Mouse (Mus musculus): ENCODE measurements around the gene Tspan3. TPM values are rescaled to one million over a fixed set of nuclear protein-coding genes. Genes with fewer than 3 reads are reported as not detected.

Tspan3 gene
- 519 and 560 TPM in 2 replicates for polyA plus RNA-seq (2014; fragmentation: Nextera tagmentation; extraction: Ambion mirVana)

DNA sequence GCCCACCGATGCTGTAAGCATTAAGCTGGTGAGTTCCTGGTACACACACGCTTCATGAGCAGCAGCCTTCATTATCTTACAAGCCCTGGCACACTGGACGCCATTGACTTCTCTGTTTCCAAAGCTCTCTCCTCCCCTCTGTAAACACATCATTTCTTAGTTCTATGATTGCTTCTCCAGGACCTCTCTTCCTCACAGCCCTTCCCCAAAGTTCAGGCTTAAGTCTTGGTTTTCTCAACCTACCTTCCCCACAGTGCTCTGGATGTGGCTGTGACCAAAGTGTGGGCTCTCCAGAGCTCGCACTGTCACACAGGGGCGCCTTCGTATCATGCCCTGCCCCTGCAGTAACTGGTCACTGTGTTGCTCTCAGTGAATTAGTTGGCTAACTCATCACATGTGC, at the start of gene Tspan3:
Tspan3 (minus strand) TSS at position 101 of the 400 bp plus-strand sequence.
- Histone ChIP-seq H3K9me3 (ENCODE audit: control insufficient read depth, low read length) (no peaks in the 10 kb centered on the region), H3K36me3 (ENCODE audit: control insufficient read depth, insufficient read depth, low read length) (no peaks in the 10 kb centered on the region), H3K4me1 (replicated peaks; ENCODE audit: control insufficient read depth, insufficient read depth, low read length) (peaks cover 8% of the 10 kb centered on the region), H3K27ac (ENCODE audit: low read depth, low read length) (no peak within 1 kb of the TSS), H3K9ac (ENCODE audit: low read length) (no peak within 1 kb of the TSS), H3K27me3 (ENCODE audit: control insufficient read depth, insufficient read depth, low read length) (no peaks in the 10 kb centered on the region), H3K4me2 (ENCODE audit: low read depth, low read length, severe bottlenecking) (no peak within 1 kb of the TSS), H3K4me3 (ENCODE audit: low read depth, low read length) (no peak within 1 kb of the TSS)
- 94% methylated on average over 6 of the region's 6 CpGs for WGBS
- no peak for DNase-seq (ENCODE audit: low spot score)
- ATAC-seq (replicated peaks; ENCODE audit: low FRiP score): no peak

DNA sequence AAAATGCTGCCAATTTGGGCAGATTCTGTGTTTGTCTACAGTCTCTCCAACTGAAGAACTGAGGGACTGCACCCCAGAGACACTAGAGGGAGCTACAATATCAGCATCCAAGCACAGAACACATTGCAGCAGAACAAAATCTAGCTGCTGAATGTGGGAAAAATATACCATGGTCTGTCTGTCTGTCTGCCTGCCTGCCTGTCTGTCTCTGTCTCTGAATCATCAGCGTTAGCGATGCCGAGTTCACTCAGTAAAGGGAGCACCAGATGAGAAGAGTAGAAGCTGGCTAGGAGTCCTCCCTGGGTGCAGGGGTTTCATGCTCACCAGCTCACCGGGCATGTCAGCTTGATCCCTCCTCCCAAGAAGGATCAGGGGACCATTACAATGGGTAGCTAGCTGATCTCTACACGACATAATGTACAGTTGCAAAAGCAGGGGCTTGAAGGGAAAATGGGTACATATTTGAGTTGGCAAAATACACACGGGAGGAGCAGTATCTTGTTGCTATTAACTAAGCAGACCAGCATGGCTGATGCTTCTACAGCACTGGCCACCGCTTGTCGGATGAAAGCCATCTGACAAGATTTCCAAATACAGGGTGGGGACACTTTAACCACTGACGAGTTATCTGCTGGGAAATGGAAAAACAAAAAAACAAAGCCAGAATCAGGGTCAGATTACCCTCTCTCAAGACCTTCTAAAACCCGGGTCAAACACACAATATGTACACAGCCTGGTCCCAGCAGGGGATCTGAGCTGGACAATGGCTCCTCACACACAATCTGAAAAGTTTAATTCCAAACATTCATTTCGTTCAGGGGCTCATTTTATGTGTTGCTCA, 48.4 kb upstream of the Tspan3 start:
- Histone ChIP-seq H3K27ac (ENCODE audit: low read depth, low read length) (no peak overlapping the region), H3K4me3 (ENCODE audit: low read depth, low read length) (no peak overlapping the region)
- ATAC-seq (replicated peaks; ENCODE audit: low FRiP score): no peak

GRCm38 (mm10) chr9:56208817-56209216, 43.5 kb upstream of the Tspan3 start:
- no peak overlapping the region for H3K9ac ChIP-seq (ENCODE audit: low read length)
- no peaks in the 10 kb centered on the region for H3K36me3 ChIP-seq (ENCODE audit: control insufficient read depth, insufficient read depth, low read length)
- DNase-seq (ENCODE audit: low spot score) (no peak), ATAC-seq (replicated peaks; ENCODE audit: low FRiP score) (no peak)
- no peaks in the 10 kb centered on the region for H3K4me1 ChIP-seq (replicated peaks; ENCODE audit: control insufficient read depth, insufficient read depth, low read length)
- 90% methylated on average over 8 of the region's 8 CpGs for WGBS
- no peak overlapping the region for H3K27ac ChIP-seq (ENCODE audit: low read depth, low read length)
- no peak overlapping the region for H3K4me3 ChIP-seq (ENCODE audit: low read depth, low read length)
- no peaks in the 10 kb centered on the region for H3K9me3 ChIP-seq (ENCODE audit: control insufficient read depth, low read length)
- H3K4me2 ChIP-seq (ENCODE audit: low read depth, low read length, severe bottlenecking): no peak overlapping the region
- H3K27me3 ChIP-seq (ENCODE audit: control insufficient read depth, insufficient read depth, low read length): no peaks in the 10 kb centered on the region

More for the DNA sequence above, 48.4 kb upstream of the Tspan3 start:
- 9% methylated on average over 11 of the region's 11 CpGs for WGBS
- Histone ChIP-seq H3K9me3 (ENCODE audit: control insufficient read depth, low read length) (no peaks in the 10 kb centered on the region), H3K9ac (ENCODE audit: low read length) (no peak overlapping the region), H3K4me2 (ENCODE audit: low read depth, low read length, severe bottlenecking) (peak overlapping the region; percentile 37), H3K27me3 (ENCODE audit: control insufficient read depth, insufficient read depth, low read length) (no peaks in the 10 kb centered on the region), H3K4me1 (replicated peaks; ENCODE audit: control insufficient read depth, insufficient read depth, low read length) (no peaks in the 10 kb centered on the region), H3K36me3 (ENCODE audit: control insufficient read depth, insufficient read depth, low read length) (no peaks in the 10 kb centered on the region)
- peak; percentile 56 for DNase-seq (ENCODE audit: low spot score)

- H3K36me3 ChIP-seq (ENCODE audit: control insufficient read depth, insufficient read depth, low read length): no peaks in the 10 kb centered on the region
- 84% methylated on average over 5 of the region's 5 CpGs for WGBS
- no peak overlapping the region for H3K9ac ChIP-seq (ENCODE audit: low read length)
- no peaks in the 10 kb centered on the region for H3K9me3 ChIP-seq (ENCODE audit: control insufficient read depth, low read length)
- H3K4me1 ChIP-seq (replicated peaks; ENCODE audit: control insufficient read depth, insufficient read depth, low read length): no peaks in the 10 kb centered on the region
- no peak overlapping the region for H3K4me2 ChIP-seq (ENCODE audit: low read depth, low read length, severe bottlenecking)
- DNase-seq (ENCODE audit: low spot score) (no peak), ATAC-seq (replicated peaks; ENCODE audit: low FRiP score) (no peak)
- H3K27me3 ChIP-seq (ENCODE audit: control insufficient read depth, insufficient read depth, low read length): no peaks in the 10 kb centered on the region
- H3K4me3 ChIP-seq (ENCODE audit: low read depth, low read length): no peak overlapping the region
- H3K27ac ChIP-seq (ENCODE audit: low read depth, low read length): no peak overlapping the region
Observed at GRCm38 (mm10) chr9:56207516-56207915, 42.2 kb upstream of the Tspan3 start.

GRCm38 (mm10) chr9:56207083-56207482, 41.8 kb upstream of the Tspan3 start:
- H3K4me2 ChIP-seq (ENCODE audit: low read depth, low read length, severe bottlenecking): no peak overlapping the region
- H3K27ac ChIP-seq (ENCODE audit: low read depth, low read length): no peak overlapping the region
- no peaks in the 10 kb centered on the region for H3K4me1 ChIP-seq (replicated peaks; ENCODE audit: control insufficient read depth, insufficient read depth, low read length)
- no peak overlapping the region for H3K9ac ChIP-seq (ENCODE audit: low read length)
- no peak for DNase-seq (ENCODE audit: low spot score)
- no peaks in the 10 kb centered on the region for H3K27me3 ChIP-seq (ENCODE audit: control insufficient read depth, insufficient read depth, low read length)
- no peak for ATAC-seq (replicated peaks; ENCODE audit: low FRiP score)
- no peak overlapping the region for H3K4me3 ChIP-seq (ENCODE audit: low read depth, low read length)
- H3K36me3 ChIP-seq (ENCODE audit: control insufficient read depth, insufficient read depth, low read length): no peaks in the 10 kb centered on the region
- WGBS: 91% methylated on average over 10 of the region's 10 CpGs
- no peaks in the 10 kb centered on the region for H3K9me3 ChIP-seq (ENCODE audit: control insufficient read depth, low read length)

DNA sequence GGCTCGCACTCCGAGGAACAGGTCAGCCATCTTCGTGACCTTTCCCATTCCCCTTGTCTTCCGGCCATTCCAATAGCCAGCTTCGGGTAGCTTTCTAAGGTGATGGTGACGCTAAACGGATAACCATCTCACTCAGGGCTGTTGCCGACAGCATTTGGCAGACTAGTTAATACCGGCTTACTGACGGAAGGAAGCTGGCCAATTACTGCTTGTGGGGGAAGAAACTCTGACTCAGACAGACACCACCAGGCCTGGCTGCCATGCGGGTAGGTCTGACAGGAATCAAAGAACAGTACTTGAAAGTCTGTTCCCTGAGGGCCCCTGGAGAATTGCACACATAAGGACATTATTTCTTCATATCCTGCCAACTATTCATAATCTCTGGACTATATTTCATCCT, 40.1 kb upstream of the Tspan3 start:
- no peak overlapping the region for H3K4me3 ChIP-seq (ENCODE audit: low read depth, low read length)
- H3K4me1 ChIP-seq (replicated peaks; ENCODE audit: control insufficient read depth, insufficient read depth, low read length): peaks cover 4% of the 10 kb centered on the region; the same call in 1 of the 2 replicates
- H3K4me2 ChIP-seq (ENCODE audit: low read depth, low read length, severe bottlenecking): no peak overlapping the region
- H3K27me3 ChIP-seq (ENCODE audit: control insufficient read depth, insufficient read depth, low read length): no peaks in the 10 kb centered on the region
- no peak for DNase-seq (ENCODE audit: low spot score)
- H3K27ac ChIP-seq (ENCODE audit: low read depth, low read length): no peak overlapping the region
- no peaks in the 10 kb centered on the region for H3K9me3 ChIP-seq (ENCODE audit: control insufficient read depth, low read length)
- ATAC-seq (replicated peaks; ENCODE audit: low FRiP score): no peak
- 89% methylated on average over 11 of the region's 11 CpGs for WGBS
- H3K36me3 ChIP-seq (ENCODE audit: control insufficient read depth, insufficient read depth, low read length): no peaks in the 10 kb centered on the region
- no peak overlapping the region for H3K9ac ChIP-seq (ENCODE audit: low read length)

DNA sequence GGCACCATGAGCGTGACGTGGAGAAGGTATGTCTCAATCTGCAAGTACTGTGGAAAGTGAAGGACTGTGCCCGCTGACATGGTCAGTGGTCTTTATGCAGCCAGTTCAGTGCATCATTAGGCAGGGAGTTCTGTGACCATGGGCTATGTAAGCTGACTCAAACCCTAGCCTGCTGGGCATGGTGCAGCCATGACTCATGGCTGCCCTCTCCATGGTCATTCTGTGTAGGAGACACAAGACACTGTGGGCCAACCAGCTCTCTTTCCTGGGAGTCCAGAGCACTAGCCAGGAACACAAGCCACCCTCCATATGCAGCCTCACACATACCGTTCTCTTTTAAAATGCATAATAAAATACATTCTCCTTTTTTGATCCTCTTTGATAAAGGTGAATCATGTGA, 39.0 kb upstream of the Tspan3 start:
- Histone ChIP-seq H3K4me1 (replicated peaks; ENCODE audit: control insufficient read depth, insufficient read depth, low read length) (peaks cover 4% of the 10 kb centered on the region; the same call in 1 of the 2 replicates), H3K9ac (ENCODE audit: low read length) (no peak overlapping the region), H3K9me3 (ENCODE audit: control insufficient read depth, low read length) (no peaks in the 10 kb centered on the region), H3K27me3 (ENCODE audit: control insufficient read depth, insufficient read depth, low read length) (no peaks in the 10 kb centered on the region), H3K4me2 (ENCODE audit: low read depth, low read length, severe bottlenecking) (no peak overlapping the region), H3K27ac (ENCODE audit: low read depth, low read length) (no peak overlapping the region), H3K4me3 (ENCODE audit: low read depth, low read length) (no peak overlapping the region), H3K36me3 (ENCODE audit: control insufficient read depth, insufficient read depth, low read length) (no peaks in the 10 kb centered on the region)
- DNase-seq (ENCODE audit: low spot score): no peak
- WGBS: 94% methylated on average over 4 of the region's 4 CpGs
- ATAC-seq (replicated peaks; ENCODE audit: low FRiP score): no peak

DNA sequence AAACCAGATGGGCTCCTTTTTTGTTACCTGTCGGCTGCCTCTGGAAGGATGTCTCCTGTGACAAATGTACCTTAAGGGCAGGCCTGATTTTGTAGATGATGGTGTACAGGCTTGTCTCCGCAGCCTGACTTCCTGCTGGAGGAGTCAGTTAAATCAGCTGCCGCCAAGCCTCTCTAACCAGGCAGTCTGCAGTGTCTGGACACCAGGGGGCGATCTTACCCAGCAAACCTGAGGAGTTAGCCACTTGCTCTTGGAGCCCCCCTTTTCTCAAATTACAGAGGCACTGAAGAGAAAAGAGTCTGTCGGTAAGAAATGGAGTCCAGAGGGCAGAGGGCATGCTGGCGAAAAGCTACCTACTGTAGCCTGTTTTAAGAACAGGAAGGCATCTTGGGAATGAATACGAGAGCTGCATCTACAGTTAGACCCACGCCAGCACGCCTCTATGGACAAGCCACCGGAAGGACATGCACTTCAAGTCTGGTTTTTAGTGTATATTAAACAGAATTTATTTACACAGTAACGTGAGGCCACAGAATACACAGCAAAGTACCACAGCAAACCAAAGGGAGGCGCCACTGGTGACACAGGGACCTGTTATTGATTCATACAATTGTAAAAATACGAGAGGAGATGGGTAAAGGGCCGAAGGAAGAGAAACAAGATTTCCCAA, 35.5 kb upstream of the Tspan3 start:
- 0 out of 2 replicates have a peak, but pooled peaks cover 2% of the 10 kb centered on the region for H3K27me3 ChIP-seq (ENCODE audit: control insufficient read depth, insufficient read depth, low read length)
- 0 out of 2 replicates have a peak overlapping the region, but pooled peaks have one; percentile 2 for H3K4me2 ChIP-seq (ENCODE audit: low read depth, low read length, severe bottlenecking)
- peak; percentile 60; the same call in 1 of the 2 replicates for ATAC-seq (replicated peaks; ENCODE audit: low FRiP score)
- H3K4me1 ChIP-seq (replicated peaks; ENCODE audit: control insufficient read depth, insufficient read depth, low read length): peaks cover 4% of the 10 kb centered on the region; the same call in 1 of the 2 replicates
- 42% methylated on average over 14 of the region's 14 CpGs for WGBS
- no peaks in the 10 kb centered on the region for H3K9me3 ChIP-seq (ENCODE audit: control insufficient read depth, low read length)
- no peak overlapping the region for H3K9ac ChIP-seq (ENCODE audit: low read length)
- no peak overlapping the region for H3K4me3 ChIP-seq (ENCODE audit: low read depth, low read length)
- DNase-seq (ENCODE audit: low spot score): peak; percentile 92
- no peak overlapping the region for H3K27ac ChIP-seq (ENCODE audit: low read depth, low read length)
- H3K36me3 ChIP-seq (ENCODE audit: control insufficient read depth, insufficient read depth, low read length): no peaks in the 10 kb centered on the region
